Mouse (Mus musculus) MEL (cell line): Measurements from ENCODE around the gene Ddx58. TPM values are rescaled to one million over a fixed set of nuclear protein-coding genes. Genes with fewer than 3 reads are reported as not detected.

Source experiments
- DNase-seq: peaks from one replicate; pipeline ENCODE4 v3.0.0; 2011; ENCODE audit warnings: low read depth, low spot score
- H3K27ac ChIP-seq: 2 replicates; pipeline ENCODE4 v1.5.1; 2012; ENCODE audit warnings: low read depth, mild to moderate bottlenecking, control low read depth, low read length, moderate library complexity; ENCODE audit not compliant: control insufficient read depth
- H3K27me3 ChIP-seq, 2 experiments: fragments of 150-350 bp in 1 of 2; sonication (generic) in 1 of 2; 2 replicates each; pipeline ENCODE4 v1.6.1; 2012; ENCODE audit warnings: low read length in 2 of 2, mild to moderate bottlenecking in 2 of 2, improper control_type of control experiment in 1 of 2, moderate library complexity in 1 of 2; ENCODE audit not compliant: insufficient read depth in 2 of 2, control insufficient read depth in 1 of 2
- H3K36me3 ChIP-seq, 2 experiments: 2 replicates each; pipeline ENCODE4 v1.6.1; 2012 to 2014; ENCODE audit warnings: low read length in 2 of 2, improper control_type of control experiment in 1 of 2, inconsistent platforms in 1 of 2, mild to moderate bottlenecking in 1 of 2; ENCODE audit not compliant: insufficient read depth in 2 of 2, control insufficient read depth in 1 of 2
- H3K4me1 ChIP-seq, 2 experiments: fragments of 150-350 bp in 1 of 2; sonication (generic) in 1 of 2; 2 replicates each; pipeline ENCODE4 v1.6.1; 2012; ENCODE audit warnings: low read length in 2 of 2, improper control_type of control experiment in 1 of 2, mild to moderate bottlenecking in 1 of 2; ENCODE audit not compliant: insufficient read depth in 2 of 2, control insufficient read depth in 1 of 2
- H3K4me3 ChIP-seq, 2 experiments: fragments of 150-350 bp in 1 of 2; sonication (generic) in 1 of 2; 2 replicates each; pipeline ENCODE4 v1.5.1; 2012; ENCODE audit warnings: low read depth in 2 of 2, low read length in 2 of 2, mild to moderate bottlenecking in 2 of 2, moderate library complexity in 2 of 2, control low read depth in 1 of 2, improper control_type of control experiment in 1 of 2; ENCODE audit not compliant: control insufficient read depth in 1 of 2, insufficient read depth in 1 of 2
- H3K79me2 ChIP-seq: 2 replicates; pipeline ENCODE4 v1.6.1; 2012; ENCODE audit warnings: mild to moderate bottlenecking, low read length, moderate library complexity; ENCODE audit not compliant: control insufficient read depth, poor library complexity, insufficient read depth
- H3K9ac ChIP-seq: 2 replicates; pipeline ENCODE4 v1.6.1; 2012; ENCODE audit warnings: low read depth, mild to moderate bottlenecking, control low read depth, low read length, moderate library complexity; ENCODE audit not compliant: control insufficient read depth, poor library complexity, severe bottlenecking
- H3K9me3 ChIP-seq: fragments of 150-350 bp; sonication (generic); replicated peaks from 2 replicates; pipeline ENCODE4 v1.6.1; 2012; ENCODE audit warnings: mild to moderate bottlenecking, low read length, improper control_type of control experiment, moderate library complexity; ENCODE audit not compliant: insufficient read depth
- E2F4 ChIP-seq: IDR thresholded peaks from 2 replicates; pipeline ENCODE4 v1.6.1; 2011; ENCODE audit warnings: low read depth, low read length, improper control_type of control experiment, borderline replicate concordance
- ETS1 ChIP-seq: IDR thresholded peaks from 2 replicates; pipeline ENCODE4 v1.6.1; 2012; ENCODE audit warnings: low read depth, mild to moderate bottlenecking, inconsistent platforms, low read length, improper control_type of control experiment, moderate library complexity
- GATA1 ChIP-seq: IDR thresholded peaks from 2 replicates; pipeline ENCODE4 v1.6.1; 2011; ENCODE audit warnings: low read depth, low read length, improper control_type of control experiment
- HCFC1 ChIP-seq: IDR thresholded peaks from 2 replicates; pipeline ENCODE4 v1.6.1; 2012; ENCODE audit warnings: low read depth, mild to moderate bottlenecking, inconsistent platforms, low read length, improper control_type of control experiment, moderate library complexity
- JUND ChIP-seq: IDR thresholded peaks from 2 replicates; pipeline ENCODE4 v1.6.1; 2011; ENCODE audit warnings: low read depth, mild to moderate bottlenecking, improper control_type of control experiment, low read length
- KAT2A ChIP-seq: conservative IDR thresholded peaks from 2 replicates; pipeline ENCODE4 v1.6.1; 2012; ENCODE audit warnings: low read depth, low read length, improper control_type of control experiment, inconsistent platforms
- MAFK ChIP-seq: IDR thresholded peaks from 2 replicates; pipeline ENCODE4 v1.6.1; 2011; ENCODE audit warnings: low read depth, mild to moderate bottlenecking, low read length, improper control_type of control experiment, borderline replicate concordance
- MAZ ChIP-seq: IDR thresholded peaks from 2 replicates; pipeline ENCODE4 v1.6.1; 2012; ENCODE audit warnings: low read depth, mild to moderate bottlenecking, inconsistent platforms, low read length, improper control_type of control experiment
- MEF2A ChIP-seq: IDR thresholded peaks from 2 replicates; pipeline ENCODE4 v1.6.1; 2014; ENCODE audit warnings: low read depth, mild to moderate bottlenecking, inconsistent platforms, low read length, improper control_type of control experiment; ENCODE audit not compliant: poor library complexity, insufficient replicate concordance, severe bottlenecking; ENCODE audit errors: extremely low read depth
- MXI1 ChIP-seq: IDR thresholded peaks from 2 replicates; pipeline ENCODE4 v1.6.1; 2011; ENCODE audit warnings: mild to moderate bottlenecking, low read depth, low read length, improper control_type of control experiment
- MYC ChIP-seq: IDR thresholded peaks from 2 replicates; pipeline ENCODE4 v1.6.1; 2011; ENCODE audit warnings: low read depth, mild to moderate bottlenecking, low read length, improper control_type of control experiment, moderate library complexity
- NELFE ChIP-seq: IDR thresholded peaks from 2 replicates; pipeline ENCODE4 v1.6.1; 2011; ENCODE audit warnings: low read depth, low read length, improper control_type of control experiment
- NRF1 ChIP-seq: IDR thresholded peaks from 2 replicates; pipeline ENCODE4 v1.6.1; 2014; ENCODE audit warnings: low read depth, mild to moderate bottlenecking, inconsistent platforms, low read length, improper control_type of control experiment, moderate library complexity; ENCODE audit not compliant: poor library complexity, insufficient read depth, severe bottlenecking
- POLR2A ChIP-seq, 2 experiments: IDR thresholded peaks; 2 replicates each; pipeline ENCODE4 v1.6.1; 2011 to 2012; ENCODE audit warnings: low read length in 2 of 2, mild to moderate bottlenecking in 2 of 2, control low read depth in 1 of 2, improper control_type of control experiment in 1 of 2, low read depth in 1 of 2, moderate library complexity in 1 of 2; ENCODE audit not compliant: control insufficient read depth in 1 of 2, insufficient read depth in 1 of 2, poor library complexity in 1 of 2
- POLR2AphosphoS2 ChIP-seq: IDR thresholded peaks from 2 replicates; pipeline ENCODE4 v1.6.1; 2011; ENCODE audit warnings: low read length, improper control_type of control experiment
- POLR2AphosphoS5 ChIP-seq: IDR thresholded peaks from 2 replicates; pipeline ENCODE4 v1.6.1; 2012; ENCODE audit warnings: low read depth, borderline replicate concordance, mild to moderate bottlenecking, inconsistent platforms, low read length, moderate library complexity, mixed read lengths
- RAD21 ChIP-seq: IDR thresholded peaks from 2 replicates; pipeline ENCODE4 v1.6.1; 2011; ENCODE audit warnings: mild to moderate bottlenecking, low read depth, low read length, improper control_type of control experiment
- RCOR1 ChIP-seq: IDR thresholded peaks from 2 replicates; pipeline ENCODE4 v1.6.1; 2012; ENCODE audit warnings: low read depth, mild to moderate bottlenecking, inconsistent platforms, low read length, improper control_type of control experiment
- SIN3A ChIP-seq: IDR thresholded peaks from 2 replicates; pipeline ENCODE4 v1.6.1; 2012; ENCODE audit warnings: low read length, improper control_type of control experiment, inconsistent platforms
- USF1 ChIP-seq: IDR thresholded peaks from 2 replicates; pipeline ENCODE4 v1.6.1; 2014; ENCODE audit warnings: low read depth, mild to moderate bottlenecking, inconsistent platforms, low read length, improper control_type of control experiment, moderate library complexity
- polyA plus RNA-seq, 2 experiments: library from polyadenylated mRNA; stranded (reverse) in 1 of 2; unstranded in 1 of 2; fragments of >175 nt in 1 of 2; fragments of >200 nt in 1 of 2; gene quantifications; 2 replicates each; pipeline versions ENCODE4 v1.2.1 to v1.2.4; 2012; ENCODE audit warnings: low replicate concordance in 2 of 2, low read depth in 1 of 2; ENCODE audit not compliant: insufficient read length in 2 of 2, insufficient read depth in 1 of 2, missing spikeins in 1 of 2
- total RNA-seq: library from RNA; depleted of rRNA; stranded (reverse); fragments of 300-350 nt; gene quantifications from 2 replicates; pipeline ENCODE4 v1.2.3, GENCODE M21; 2012

Gene Ddx58
- total and polyA plus RNA-seq, 3 experiments, result 0.58 to 1.0 TPM; not detected in 1

- DNase-seq, result no peak
- TF ChIP-seq POLR2A (IDR thresholded peaks at IDR 0.05; ENCODE audit: control insufficient read depth in 1 of 2, insufficient read depth in 1 of 2, low read depth in 1 of 2, low read length in 2 of 2, poor library complexity in 1 of 2) (no peak), JUND (no peak), MXI1 (no peak), MAZ (no peak), MYC (no peak), NELFE (no peak), SIN3A (no peak), MAFK (no peak), GATA1 (no peak), USF1 (no peak), MEF2A (no peak), POLR2AphosphoS5 (no peak), E2F4 (no peak), RCOR1 (no peak), HCFC1 (no peak), NRF1 (no peak), KAT2A (no peak), POLR2AphosphoS2 (no peak), ETS1 (no peak), RAD21 (no peak)
- H3K9ac ChIP-seq, result no peak overlapping the region
Measured at GRCm38 (mm10) chr4:40253766-40254165, 14.1 kb upstream of the Ddx58 start.

GRCm38 (mm10) chr4:40250984-40251383 lies 11.4 kb upstream of the Ddx58 start:
- no peak overlapping the region for H3K4me3 ChIP-seq

More at GRCm38 (mm10) chr4:40253766-40254165, 14.1 kb upstream of the Ddx58 start:
- no peaks in the 10 kb centered on the region; a peak in 1 of 4 replicates for H3K4me1 ChIP-seq
- H3K27me3 ChIP-seq, result no peaks in the 10 kb centered on the region
- peaks cover 0 to 5% of the 10 kb centered on the region in 2 experiments; a peak in 2 of 4 replicates for H3K36me3 ChIP-seq
- no peaks in the 10 kb centered on the region for H3K9me3 ChIP-seq
- no peaks in the 10 kb centered on the region for H3K79me2 ChIP-seq
- H3K27ac ChIP-seq, result no peak overlapping the region
- no peak overlapping the region for H3K4me3 ChIP-seq

More at GRCm38 (mm10) chr4:40250984-40251383, 11.4 kb upstream of the Ddx58 start:
- no peaks in the 10 kb centered on the region for H3K27me3 ChIP-seq
- no peaks in the 10 kb centered on the region; a peak in 1 of 4 replicates for H3K36me3 ChIP-seq
- no peak for TF ChIP-seq NELFE
- no peak for TF ChIP-seq MAZ
- H3K9me3 ChIP-seq, result no peaks in the 10 kb centered on the region
- DNase-seq, result no peak
- H3K27ac ChIP-seq, result no peak overlapping the region
- no peak overlapping the region for H3K9ac ChIP-seq
- H3K79me2 ChIP-seq, result no peaks in the 10 kb centered on the region
- H3K4me1 ChIP-seq, result no peaks in the 10 kb centered on the region; a peak in 1 of 4 replicates
